Mouse (Mus musculus): ENCODE results near the gene Dclk2.

DNA sequence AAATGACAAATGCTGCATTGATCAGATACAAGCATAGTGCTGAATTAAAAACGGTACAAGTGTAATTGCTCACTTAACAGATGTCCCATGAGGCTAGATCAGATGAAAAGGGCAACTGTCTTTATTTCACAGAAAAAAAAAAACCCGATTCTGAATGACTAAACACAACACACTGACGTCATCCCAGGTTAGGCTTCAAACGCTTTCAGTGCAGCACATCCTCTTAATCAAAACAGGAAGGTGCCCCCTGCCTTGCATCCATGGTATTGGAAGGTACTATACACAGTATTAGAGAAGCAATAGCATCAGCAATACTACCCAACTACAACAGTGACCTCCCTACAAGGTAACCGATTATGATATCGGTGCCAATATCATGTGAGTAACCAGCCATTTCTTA lies 49.7 kb downstream of the Dclk2 start:
- TF ChIP-seq CTCF (IDR thresholded peaks at IDR 0.05; ENCODE audit: control insufficient read depth, insufficient read depth, insufficient read length) (no peak), USF1 (IDR thresholded peaks at IDR 0.05; ENCODE audit: low read depth) (no peak), FOSL1 (IDR thresholded peaks at IDR 0.05; ENCODE audit: insufficient read depth, low read length, poor library complexity, severe bottlenecking) (no peak)

All from C2C12 (cell line).